Mouse (Mus musculus) midbrain, embryonic 11.5 days (tissue): ENCODE data around the gene Ccdc82. TPM values are rescaled to one million over a fixed set of nuclear protein-coding genes. Genes with fewer than 3 reads are reported as not detected.

ENCODE experiments used
- ATAC-seq: fragments of 200-750 bp; cut with Nextera tagmentation; 2 replicates; pipeline ENCODE4 v1.8.0; 2017; ENCODE audit warnings: moderate TSS enrichment, moderate library complexity; ENCODE audit not compliant: low FRiP score
- DNase-seq: peaks from one replicate; pipeline ENCODE4 v3.0.0; 2015; ENCODE audit warnings: low spot score; ENCODE audit errors: missing footprints
- H3K27ac ChIP-seq: fragments of 300-500 bp; sonication (generic); 2 replicates; pipeline ENCODE4 v1.5.1; 2014; ENCODE audit warnings: low read depth, low read length
- H3K27me3 ChIP-seq: fragments of 300-500 bp; sonication (generic); 2 replicates; pipeline ENCODE4 v1.6.1; 2014; ENCODE audit warnings: mild to moderate bottlenecking, low read length, moderate library complexity, mixed read lengths; ENCODE audit not compliant: control insufficient read depth, insufficient read depth
- H3K36me3 ChIP-seq: fragments of 300-500 bp; sonication (generic); 2 replicates; pipeline ENCODE4 v1.6.1; 2014; ENCODE audit warnings: mild to moderate bottlenecking, low read length, moderate library complexity, mixed read lengths; ENCODE audit not compliant: control insufficient read depth, insufficient read depth
- H3K4me1 ChIP-seq: fragments of 300-500 bp; sonication (generic); 2 replicates; pipeline ENCODE4 v1.6.1; 2014; ENCODE audit warnings: low read length; ENCODE audit not compliant: control insufficient read depth, insufficient read depth
- H3K4me2 ChIP-seq: fragments of 300-500 bp; sonication (generic); 2 replicates; pipeline ENCODE4 v1.6.1; 2014; ENCODE audit warnings: mild to moderate bottlenecking, moderate library complexity
- H3K4me3 ChIP-seq: fragments of 300-500 bp; sonication (generic); 2 replicates; pipeline ENCODE4 v1.5.1; 2014; ENCODE audit warnings: low read depth, low read length
- H3K9ac ChIP-seq: fragments of 300-500 bp; sonication (generic); 2 replicates; pipeline ENCODE4 v1.6.1; 2014; ENCODE audit warnings: low read length
- H3K9me3 ChIP-seq: fragments of 300-500 bp; sonication (generic); 2 replicates; pipeline ENCODE4 v1.6.1; 2016; ENCODE audit warnings: low read length; ENCODE audit not compliant: control insufficient read depth
- WGBS: fragments of 180-500 bp; shearing (Covaris S2); extraction: QIAGEN DNeasy Blood & Tissue Kit; methylation state at CpG from one replicate; pipeline ENCODE4 v1.1.7; 2014; 5-methylcytosine and 5-hydroxymethylcytosine counted together
- polyA plus RNA-seq: library from polyadenylated mRNA; unstranded; fragments of >200 nt; fragmentation: Nextera tagmentation; extraction: Ambion mirVana; gene quantifications from 2 replicates; pipeline ENCODE4 v1.2.1, GENCODE M21; 2014

Gene Ccdc82
- polyA plus RNA-seq, 1 experiment from 2014 or later, result 12.8 TPM

DNA sequence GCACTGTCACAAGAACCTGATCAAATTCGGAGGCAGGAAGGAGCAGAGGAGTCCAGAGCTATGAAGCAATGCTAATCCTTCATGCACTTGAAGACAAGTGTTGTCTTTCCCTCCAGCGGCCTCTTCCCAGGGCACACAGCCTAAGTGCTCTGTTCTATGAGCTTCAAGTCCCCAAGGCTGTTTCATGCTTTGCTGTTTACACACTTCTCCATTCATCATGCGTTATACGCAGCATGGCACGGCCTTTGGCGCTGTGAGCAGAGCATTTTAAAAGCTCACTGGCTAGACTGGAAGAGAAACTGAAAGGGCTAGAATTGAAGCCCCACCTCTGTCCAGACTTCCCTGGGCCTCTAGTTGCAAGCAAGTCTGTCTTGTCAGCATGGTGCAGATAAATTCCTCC lies 57.2 kb downstream of the Ccdc82 start:
- peak overlapping the region; percentile 2; the same call in 1 of the 2 replicates for H3K9ac ChIP-seq
- ATAC-seq, result no peak
- H3K4me2 ChIP-seq, result no peak overlapping the region
- no peaks in the 10 kb centered on the region for H3K27me3 ChIP-seq
- 54% methylated on average over 6 of the region's 6 CpGs for WGBS
- DNase-seq, result peak; percentile 86
- H3K27ac ChIP-seq, result no peak overlapping the region
- peaks cover 57% of the 10 kb centered on the region for H3K4me1 ChIP-seq
- no peak overlapping the region for H3K4me3 ChIP-seq
- H3K36me3 ChIP-seq, result no peaks in the 10 kb centered on the region
- H3K9me3 ChIP-seq, result no peaks in the 10 kb centered on the region

DNA sequence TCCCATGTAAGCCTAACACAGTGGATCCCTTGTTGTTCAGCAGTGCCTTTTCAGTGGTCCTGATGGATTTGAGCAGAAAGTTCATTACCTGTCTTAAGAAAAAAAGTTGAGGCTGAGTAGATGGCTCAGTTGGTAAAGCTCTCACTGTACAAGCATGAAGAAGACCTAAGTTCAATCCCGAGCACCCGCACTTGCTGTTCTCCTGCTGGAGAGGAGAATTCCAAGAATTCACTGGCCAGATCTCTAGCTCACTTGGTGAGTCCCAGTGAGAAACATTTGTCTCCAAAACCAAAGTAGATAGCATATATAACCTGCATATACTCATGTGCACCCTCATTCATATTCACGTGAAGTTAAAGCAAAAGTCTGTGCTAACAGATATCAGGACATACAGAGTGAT lies 59.7 kb downstream of the Ccdc82 start:
- Histone ChIP-seq H3K27ac (no peak overlapping the region), H3K4me1 (peaks cover 42% of the 10 kb centered on the region), H3K4me3 (no peak overlapping the region), H3K9me3 (no peaks in the 10 kb centered on the region), H3K9ac (no peak overlapping the region), H3K4me2 (no peak overlapping the region), H3K27me3 (no peaks in the 10 kb centered on the region), H3K36me3 (no peaks in the 10 kb centered on the region)
- ATAC-seq (no peak), DNase-seq (peak; percentile 49)
- 98% methylated on average over 3 of the region's 3 CpGs for WGBS

DNA sequence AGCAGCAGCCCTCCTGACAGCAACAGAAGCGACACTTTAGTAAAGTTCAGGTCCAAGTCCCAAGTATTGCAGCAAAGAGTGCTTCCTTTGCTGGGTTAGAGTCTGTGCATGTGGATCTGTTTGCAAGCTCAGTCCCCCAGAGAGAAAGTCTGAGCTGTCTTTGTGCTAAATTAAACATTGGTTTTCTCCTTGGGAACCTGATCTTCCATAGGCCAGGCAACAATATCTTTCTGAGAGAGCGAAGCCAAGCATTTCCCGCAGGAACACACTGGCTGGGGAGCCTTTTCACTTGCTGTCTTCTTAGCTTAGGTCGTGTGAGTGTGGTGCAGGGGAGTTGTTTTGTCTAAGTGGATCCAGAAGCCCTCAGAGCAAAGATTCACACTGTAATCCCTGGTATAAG lies 60.5 kb downstream of the Ccdc82 start:
- no peak overlapping the region for H3K27ac ChIP-seq
- DNase-seq (peak; percentile 72), ATAC-seq (no peak)
- WGBS, result 33% methylated on average over 4 of the region's 4 CpGs
- H3K4me2 ChIP-seq, result no peak overlapping the region
- H3K9me3 ChIP-seq, result no peaks in the 10 kb centered on the region
- H3K27me3 ChIP-seq, result no peaks in the 10 kb centered on the region
- H3K36me3 ChIP-seq, result no peaks in the 10 kb centered on the region
- H3K9ac ChIP-seq, result no peak overlapping the region
- H3K4me3 ChIP-seq, result no peak overlapping the region
- H3K4me1 ChIP-seq, result peaks cover 35% of the 10 kb centered on the region

DNA sequence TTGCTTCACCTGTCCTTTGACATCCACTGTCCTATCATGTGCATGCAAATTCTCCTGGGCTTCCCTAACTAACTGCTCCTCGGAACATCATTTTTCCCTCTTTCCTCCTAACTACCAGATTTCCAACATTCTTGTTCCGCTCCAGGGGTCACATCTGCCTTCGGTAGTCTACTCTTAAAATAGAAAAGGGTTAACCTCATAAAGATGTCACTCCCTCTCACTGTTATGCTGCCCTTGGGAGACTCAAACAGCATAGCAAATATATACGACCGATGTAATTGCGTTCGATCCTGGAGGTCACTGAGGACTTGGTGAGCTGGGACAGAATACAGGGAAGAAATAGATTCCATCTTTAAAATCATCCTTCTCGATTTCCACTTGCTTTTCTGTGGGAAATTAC lies 62.0 kb downstream of the Ccdc82 start:
- Histone ChIP-seq H3K4me2 (no peak overlapping the region), H3K27me3 (no peaks in the 10 kb centered on the region), H3K4me3 (no peak overlapping the region), H3K36me3 (no peaks in the 10 kb centered on the region), H3K27ac (no peak overlapping the region), H3K4me1 (peaks cover 29% of the 10 kb centered on the region), H3K9ac (no peak overlapping the region), H3K9me3 (no peaks in the 10 kb centered on the region)
- 84% methylated on average over 8 of the region's 8 CpGs for WGBS
- DNase-seq, result no peak
- no peak for ATAC-seq

DNA sequence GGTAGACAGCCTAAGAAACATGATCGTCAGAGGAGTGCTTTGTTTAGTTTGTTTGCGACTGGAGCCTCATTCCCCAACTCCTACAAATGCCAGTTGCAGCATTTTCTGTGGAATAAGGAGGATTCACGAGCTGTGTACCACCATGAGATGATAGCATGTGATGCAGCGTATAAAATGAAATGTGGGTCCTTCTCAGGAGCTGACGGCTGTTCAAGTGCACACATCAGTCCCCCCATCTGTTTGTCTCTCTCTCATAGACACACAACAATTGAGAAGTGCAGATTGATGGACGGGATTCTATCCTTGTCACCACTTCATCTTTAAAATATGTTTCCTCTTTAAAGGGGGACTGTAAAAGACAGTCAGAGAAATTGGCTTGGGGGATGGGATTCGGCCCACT lies 63.1 kb downstream of the Ccdc82 start:
- Histone ChIP-seq H3K4me2 (no peak overlapping the region), H3K4me3 (no peak overlapping the region), H3K9ac (no peak overlapping the region), H3K36me3 (no peaks in the 10 kb centered on the region), H3K9me3 (no peaks in the 10 kb centered on the region), H3K27ac (no peak overlapping the region), H3K27me3 (no peaks in the 10 kb centered on the region), H3K4me1 (peaks cover 19% of the 10 kb centered on the region)
- DNase-seq, result peak; percentile 80
- peak; percentile 36 for ATAC-seq
- WGBS, result 65% methylated on average over 7 of the region's 7 CpGs

DNA sequence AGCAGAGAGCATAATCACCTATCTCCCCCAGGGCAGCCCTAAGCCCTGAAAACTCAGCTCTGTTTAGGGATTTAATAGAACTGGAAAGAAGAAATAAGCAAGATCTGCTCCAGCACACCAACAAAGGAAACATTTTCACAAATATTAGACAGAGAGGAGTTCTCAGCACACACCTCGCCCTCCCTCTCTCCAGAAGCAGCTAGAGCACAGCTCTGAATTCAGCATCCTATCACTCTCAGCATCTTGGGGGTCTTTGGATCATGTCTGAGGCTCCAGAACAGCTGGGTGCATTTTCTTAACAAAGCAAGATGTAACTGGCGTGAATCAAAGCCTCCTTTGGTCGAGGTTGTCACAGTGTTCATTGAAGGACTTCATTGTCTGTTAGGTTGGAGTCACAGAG lies 63.5 kb downstream of the Ccdc82 start:
- H3K9ac ChIP-seq, result 0 out of 2 replicates have a peak overlapping the region, but pooled peaks have one; percentile 28
- no peaks in the 10 kb centered on the region for H3K27me3 ChIP-seq
- no peaks in the 10 kb centered on the region for H3K36me3 ChIP-seq
- no peaks in the 10 kb centered on the region for H3K9me3 ChIP-seq
- H3K4me1 ChIP-seq, result peaks cover 19% of the 10 kb centered on the region
- H3K4me2 ChIP-seq, result no peak overlapping the region
- DNase-seq (peak; percentile 82), ATAC-seq (peak; percentile 53)
- 22% methylated on average over 3 of the region's 3 CpGs for WGBS
- H3K4me3 ChIP-seq, result no peak overlapping the region
- no peak overlapping the region for H3K27ac ChIP-seq

DNA sequence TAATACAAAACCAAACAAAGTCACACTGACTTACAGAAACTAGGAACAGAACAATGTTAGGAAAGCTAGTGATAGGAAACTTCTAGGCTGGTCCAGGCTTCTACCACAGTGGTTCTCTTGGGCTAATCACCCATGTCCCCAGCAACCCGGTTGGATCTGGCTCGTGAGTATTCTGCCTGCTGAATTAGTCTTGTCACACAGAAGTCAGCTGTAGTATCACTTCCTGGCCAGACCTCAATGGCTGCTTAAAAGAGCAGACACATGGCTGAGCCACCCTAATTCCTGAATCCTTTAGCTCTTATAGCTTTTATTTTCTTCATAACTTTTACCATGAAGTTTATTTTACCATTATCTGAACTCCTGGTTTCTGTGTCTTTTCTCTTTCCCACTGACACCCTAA lies 64.3 kb downstream of the Ccdc82 start:
- Histone ChIP-seq H3K4me1 (peaks cover 19% of the 10 kb centered on the region), H3K4me2 (no peak overlapping the region), H3K27me3 (no peaks in the 10 kb centered on the region), H3K27ac (no peak overlapping the region), H3K36me3 (no peaks in the 10 kb centered on the region), H3K4me3 (no peak overlapping the region), H3K9ac (no peak overlapping the region), H3K9me3 (no peaks in the 10 kb centered on the region)
- WGBS, result 46% methylated on average over 2 of the region's 2 CpGs
- ATAC-seq (no peak), DNase-seq (peak; percentile 80)

DNA sequence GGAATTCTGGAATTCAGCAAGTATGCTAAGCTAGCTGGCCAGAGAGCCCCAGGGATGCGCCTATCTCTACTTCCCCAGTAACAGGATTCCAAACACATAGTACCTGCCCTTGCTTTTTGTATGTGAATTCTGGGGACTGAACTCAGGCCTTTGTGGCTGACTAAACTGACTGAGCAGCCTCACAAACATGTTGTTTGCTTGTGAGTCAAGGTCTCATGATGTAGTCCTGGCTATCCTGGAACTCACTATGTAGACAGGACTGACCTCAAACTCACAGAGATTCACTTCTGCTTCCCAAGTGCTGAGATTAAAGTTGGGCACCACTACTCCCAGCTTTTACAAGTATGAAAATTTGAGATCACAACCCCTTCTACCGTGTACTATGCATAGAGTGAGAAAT lies 67.2 kb downstream of the Ccdc82 start:
- H3K9ac ChIP-seq, result no peak overlapping the region
- no peaks in the 10 kb centered on the region for H3K27me3 ChIP-seq
- H3K4me3 ChIP-seq, result no peak overlapping the region
- no peak for ATAC-seq
- no peak overlapping the region for H3K27ac ChIP-seq
- 89% methylated on average over 2 of the region's 2 CpGs for WGBS
- no peaks in the 10 kb centered on the region for H3K36me3 ChIP-seq
- no peaks in the 10 kb centered on the region for H3K9me3 ChIP-seq
- no peak overlapping the region for H3K4me2 ChIP-seq
- peaks cover 8% of the 10 kb centered on the region for H3K4me1 ChIP-seq
- no peak for DNase-seq

DNA sequence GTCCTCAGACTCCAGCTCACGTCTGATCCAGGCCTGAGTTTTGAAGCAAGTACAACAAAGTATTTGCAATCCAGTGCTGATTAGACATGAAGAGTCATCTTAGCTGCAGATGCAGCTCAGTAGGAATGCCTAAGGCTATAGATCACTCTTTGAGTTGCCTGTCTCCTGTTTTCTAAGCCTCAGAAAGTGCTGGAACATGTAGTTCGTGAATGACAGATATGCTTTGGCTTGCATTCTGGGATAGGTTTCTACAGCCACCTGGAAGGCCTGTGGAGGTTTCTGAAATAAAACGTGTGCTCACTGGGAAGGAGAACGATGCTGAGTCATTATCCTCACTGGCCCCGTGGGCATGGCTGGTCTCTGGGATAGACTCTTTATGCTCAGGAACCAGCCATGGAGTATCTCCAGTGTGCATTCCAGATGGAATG lies 67.8 kb downstream of the Ccdc82 start:
- DNase-seq (peak; percentile 54), ATAC-seq (no peak)
- H3K4me2 ChIP-seq, result no peak overlapping the region
- peaks cover 8% of the 10 kb centered on the region for H3K4me1 ChIP-seq
- H3K4me3 ChIP-seq, result no peak overlapping the region
- no peaks in the 10 kb centered on the region for H3K36me3 ChIP-seq
- H3K27ac ChIP-seq, result no peak overlapping the region
- no peaks in the 10 kb centered on the region for H3K9me3 ChIP-seq
- WGBS, result 83% methylated on average over 5 of the region's 5 CpGs
- no peak overlapping the region for H3K9ac ChIP-seq
- H3K27me3 ChIP-seq, result no peaks in the 10 kb centered on the region

DNA sequence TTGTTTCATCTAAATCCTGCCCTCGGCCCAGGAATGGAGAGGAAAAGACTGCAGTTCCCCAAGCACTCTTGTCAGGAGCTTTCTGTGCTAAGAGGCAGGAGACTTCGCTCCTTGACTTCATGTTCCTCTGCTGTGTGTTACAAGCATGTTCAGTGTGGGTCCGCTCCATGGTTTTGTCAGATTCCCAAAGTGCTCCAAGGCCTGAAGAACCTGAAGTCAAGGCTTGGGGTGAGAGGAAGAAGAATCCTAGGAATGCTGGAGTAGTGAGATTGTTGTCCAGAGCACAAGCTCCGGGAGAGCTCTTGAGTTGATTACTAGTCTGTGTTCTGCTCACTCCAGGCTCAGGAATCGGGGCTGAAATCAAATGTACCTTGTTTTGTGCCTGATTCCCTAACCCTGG lies 68.6 kb downstream of the Ccdc82 start:
- no peaks in the 10 kb centered on the region for H3K9me3 ChIP-seq
- ATAC-seq (no peak), DNase-seq (no peak)
- WGBS, result 71% methylated on average over 5 of the region's 5 CpGs
- no peaks in the 10 kb centered on the region for H3K27me3 ChIP-seq
- no peak overlapping the region for H3K4me3 ChIP-seq
- H3K4me1 ChIP-seq, result peaks cover 1% of the 10 kb centered on the region
- no peak overlapping the region for H3K9ac ChIP-seq
- no peak overlapping the region for H3K4me2 ChIP-seq
- no peaks in the 10 kb centered on the region for H3K36me3 ChIP-seq
- H3K27ac ChIP-seq, result no peak overlapping the region
